Mouse (Mus musculus) MN1 (cell line): ENCODE data around the gene Zfp414.

Source experiments
- DNase-seq: peaks from one replicate; pipeline ENCODE4 v3.0.0-alpha.2; 2016; ENCODE audit warnings: low spot score

Zfp414 gene

GRCm38 (mm10) chr17:33649781-33650475 is 21.0 kb downstream of the Zfp414 start:
- no peak for DNase-seq

DNA sequence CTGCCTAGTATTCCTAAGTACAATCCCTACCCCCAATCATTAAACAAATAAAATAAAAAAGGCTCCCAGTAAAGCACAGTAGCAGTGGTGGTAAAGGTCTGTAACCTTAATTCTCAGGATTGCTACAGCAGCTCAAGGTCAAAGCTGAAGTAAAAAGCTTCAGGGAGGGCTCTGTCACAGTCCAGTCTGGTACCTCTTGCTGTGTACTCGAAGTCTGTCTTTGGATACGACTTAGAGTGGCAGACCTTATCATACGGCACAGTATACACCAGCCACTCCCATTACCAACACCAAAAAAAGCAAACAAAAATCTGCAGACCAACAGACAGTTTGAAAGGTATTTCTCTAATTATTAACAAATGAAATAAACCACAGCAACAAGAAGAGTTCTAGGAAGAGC is 37.9 kb downstream of the Zfp414 start:
- DNase-seq: no peak

DNA sequence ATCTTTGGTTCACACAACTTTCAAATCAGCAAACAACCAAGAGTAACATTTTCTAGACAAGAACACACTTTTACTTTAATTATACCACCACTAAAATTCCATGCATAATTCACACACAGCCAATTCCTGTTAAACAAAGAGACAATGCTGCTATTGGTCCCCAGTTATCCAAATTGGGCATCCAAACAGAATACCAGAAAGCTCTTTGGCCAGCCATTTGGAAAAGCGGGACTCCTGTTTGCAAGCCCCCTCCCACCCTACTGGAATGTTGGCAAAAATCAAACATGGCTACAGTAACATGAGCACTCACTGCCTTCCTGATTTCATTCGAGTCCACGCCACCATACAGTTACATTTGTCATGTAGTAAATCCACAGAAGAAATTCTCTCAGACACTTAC is 40.8 kb downstream of the Zfp414 start:
- DNase-seq: no peak

GRCm38 (mm10) chr17:33673837-33674236 is 44.9 kb downstream of the Zfp414 start:
- no peak for DNase-seq

DNA sequence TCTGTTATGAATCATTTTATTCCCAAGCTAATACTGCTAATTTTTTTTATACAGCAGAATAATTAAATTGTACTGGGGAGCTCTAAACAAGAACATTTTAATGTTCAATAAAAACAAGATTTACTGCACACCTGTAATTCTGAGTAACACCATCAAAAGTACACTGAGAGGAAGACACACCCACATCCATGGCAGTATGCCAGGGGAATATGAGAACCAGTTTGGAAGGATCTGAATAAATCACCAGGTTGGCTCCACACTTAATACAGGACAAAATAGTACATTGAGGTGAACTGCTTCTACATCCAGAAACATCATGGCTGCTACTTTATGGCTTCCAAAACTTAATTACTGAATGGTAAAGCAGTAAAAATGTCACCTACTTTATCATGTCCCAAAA is 46.6 kb downstream of the Zfp414 start:
- DNase-seq: peak; percentile 29

DNA sequence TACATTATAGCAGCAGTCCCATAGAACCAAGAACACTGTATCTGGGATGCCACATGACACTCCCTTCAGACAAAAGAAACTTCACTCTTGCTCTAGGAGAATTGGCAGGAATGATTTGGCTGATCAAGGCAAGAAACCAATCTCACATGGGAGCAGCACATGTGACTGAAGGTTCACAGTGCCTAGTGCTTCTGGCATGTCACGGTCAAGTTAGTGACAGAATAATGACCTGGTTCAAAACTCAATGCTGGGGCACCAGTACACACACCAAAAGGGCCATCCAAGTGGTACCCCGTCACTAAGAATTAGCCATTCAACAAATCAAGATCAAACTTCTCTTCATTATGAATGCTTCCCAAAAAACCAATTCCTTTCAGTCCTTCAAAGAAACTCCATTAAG is 47.2 kb downstream of the Zfp414 start:
- DNase-seq: no peak

DNA sequence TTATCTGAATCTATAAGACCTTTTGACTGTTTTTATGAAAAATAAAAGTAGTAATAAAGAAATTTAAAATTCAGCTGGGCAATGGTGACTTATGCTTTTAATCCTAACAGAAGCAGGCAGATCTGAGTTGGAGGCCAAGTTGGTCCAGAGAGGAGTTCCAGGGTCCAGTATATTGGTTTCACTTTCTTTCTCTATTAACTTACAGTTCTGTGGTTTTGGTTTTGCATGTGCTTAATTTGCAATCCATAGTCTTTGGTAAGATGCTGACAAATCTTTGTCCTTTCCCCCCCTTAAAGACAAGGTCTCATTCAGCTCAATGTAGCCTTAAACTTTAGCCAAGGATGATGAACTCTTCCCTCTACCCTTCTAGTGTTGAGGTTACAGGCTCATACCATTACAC is 49.9 kb downstream of the Zfp414 start:
- DNase-seq: no peak
